Mouse (Mus musculus) adrenal gland, adult 8-10 months (tissue): ENCODE data around the gene Tbx3. TPM values are rescaled to one million over a fixed set of nuclear protein-coding genes. Genes with fewer than 3 reads are reported as not detected.

Experiments used
- DNase-seq: peaks from one replicate; pipeline ENCODE4 v3.0.0; 2022
- total RNA-seq, 4 experiments: library from RNA; stranded (reverse); gene quantifications; 2 replicates each; pipeline ENCODE4 v1.2.4; 2022

Tbx3 gene
- total RNA-seq, 4 experiments from 2014 or later: 299 to 549 (median 400) TPM

DNA sequence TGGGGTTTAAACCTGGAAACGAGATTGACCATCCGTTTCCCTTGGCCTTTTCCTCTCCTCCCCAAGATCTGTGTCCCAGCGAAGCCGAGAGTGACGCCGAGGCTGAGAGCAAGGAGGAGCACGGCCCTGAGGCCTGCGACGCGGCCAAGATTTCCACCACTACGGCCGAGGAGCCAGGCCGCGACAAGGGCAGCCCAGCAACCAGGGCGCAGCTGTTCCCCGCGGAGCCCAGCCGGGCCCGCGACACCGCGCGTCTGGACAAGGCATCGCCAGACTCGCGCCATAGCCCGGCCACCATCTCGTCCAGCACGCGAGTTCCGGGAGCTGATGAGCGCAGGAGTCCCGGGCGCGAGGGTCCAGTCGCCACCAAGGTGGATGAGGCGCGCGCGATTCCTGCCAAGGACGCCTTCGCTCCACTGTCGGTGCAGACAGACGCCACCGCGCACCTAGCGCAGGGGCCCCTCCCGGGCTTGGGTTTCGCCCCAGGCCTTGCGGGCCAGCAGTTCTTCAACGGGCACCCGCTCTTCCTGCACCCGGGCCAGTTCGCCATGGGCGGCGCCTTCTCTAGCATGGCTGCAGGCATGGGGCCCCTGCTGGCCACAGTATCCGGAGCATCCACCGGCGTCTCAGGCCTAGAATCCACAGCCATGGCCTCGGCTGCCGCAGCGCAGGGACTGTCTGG, 10.0 kb downstream of the Tbx3 start:
- DNase-seq: no peak

DNA sequence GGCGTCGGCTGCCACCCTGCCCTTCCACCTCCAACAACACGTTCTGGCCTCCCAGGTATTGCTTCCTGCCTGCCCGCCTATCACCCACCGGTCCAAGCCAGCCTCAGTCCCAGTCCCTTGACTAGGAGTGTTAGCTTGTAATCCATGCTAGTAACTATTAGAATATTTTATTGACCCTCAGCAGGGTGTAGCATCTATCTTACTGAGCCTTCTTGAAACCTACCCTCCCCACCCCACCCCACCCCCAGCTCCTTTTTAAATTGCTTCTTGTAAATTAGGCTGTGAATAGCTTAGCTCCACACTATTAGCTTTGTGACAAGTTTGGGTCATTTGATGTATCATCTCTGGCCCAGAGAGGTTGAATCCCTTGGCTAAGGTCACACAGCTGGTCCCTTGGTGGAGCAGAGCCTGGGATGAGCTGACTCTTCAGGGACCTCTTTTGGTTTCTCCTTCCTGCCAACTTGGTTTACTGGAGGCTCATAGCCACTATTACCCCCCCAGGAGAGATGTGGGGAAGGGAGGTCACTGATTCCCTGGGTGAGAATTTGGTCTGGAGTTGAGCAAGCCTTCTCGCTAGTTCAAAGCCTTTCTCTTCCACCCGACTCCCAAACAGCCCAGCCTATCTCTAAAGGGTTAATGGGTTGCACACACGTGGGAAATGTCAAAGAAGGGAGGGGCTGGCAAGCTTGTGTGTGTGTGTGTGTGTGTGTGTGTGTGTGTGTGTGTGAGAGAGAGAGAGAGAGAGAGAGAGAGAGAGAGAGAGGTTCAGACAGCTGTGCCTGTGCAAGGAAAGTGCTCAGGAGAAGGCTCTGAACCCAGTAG, 10.8 kb downstream of the Tbx3 start:
- no peak for DNase-seq

DNA sequence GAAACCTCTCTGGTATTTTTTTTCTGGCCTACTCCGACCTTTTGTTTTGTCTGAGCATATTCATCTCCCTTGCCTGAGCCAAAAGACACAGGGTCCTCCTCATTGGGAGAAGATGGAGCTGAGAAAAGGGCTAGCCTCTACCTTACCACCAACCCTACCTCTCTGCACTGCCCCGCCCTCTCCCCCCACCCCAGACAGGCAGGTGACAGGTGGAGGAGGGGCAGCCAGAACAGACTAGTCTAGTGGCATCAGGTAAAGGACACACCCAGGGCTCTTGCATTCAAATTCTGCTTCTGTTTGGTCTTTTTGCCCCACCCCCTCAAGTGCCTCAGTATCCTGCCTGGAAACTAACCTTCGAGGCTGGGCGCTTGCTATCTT, 11.4 kb downstream of the Tbx3 start:
- no peak for DNase-seq

DNA sequence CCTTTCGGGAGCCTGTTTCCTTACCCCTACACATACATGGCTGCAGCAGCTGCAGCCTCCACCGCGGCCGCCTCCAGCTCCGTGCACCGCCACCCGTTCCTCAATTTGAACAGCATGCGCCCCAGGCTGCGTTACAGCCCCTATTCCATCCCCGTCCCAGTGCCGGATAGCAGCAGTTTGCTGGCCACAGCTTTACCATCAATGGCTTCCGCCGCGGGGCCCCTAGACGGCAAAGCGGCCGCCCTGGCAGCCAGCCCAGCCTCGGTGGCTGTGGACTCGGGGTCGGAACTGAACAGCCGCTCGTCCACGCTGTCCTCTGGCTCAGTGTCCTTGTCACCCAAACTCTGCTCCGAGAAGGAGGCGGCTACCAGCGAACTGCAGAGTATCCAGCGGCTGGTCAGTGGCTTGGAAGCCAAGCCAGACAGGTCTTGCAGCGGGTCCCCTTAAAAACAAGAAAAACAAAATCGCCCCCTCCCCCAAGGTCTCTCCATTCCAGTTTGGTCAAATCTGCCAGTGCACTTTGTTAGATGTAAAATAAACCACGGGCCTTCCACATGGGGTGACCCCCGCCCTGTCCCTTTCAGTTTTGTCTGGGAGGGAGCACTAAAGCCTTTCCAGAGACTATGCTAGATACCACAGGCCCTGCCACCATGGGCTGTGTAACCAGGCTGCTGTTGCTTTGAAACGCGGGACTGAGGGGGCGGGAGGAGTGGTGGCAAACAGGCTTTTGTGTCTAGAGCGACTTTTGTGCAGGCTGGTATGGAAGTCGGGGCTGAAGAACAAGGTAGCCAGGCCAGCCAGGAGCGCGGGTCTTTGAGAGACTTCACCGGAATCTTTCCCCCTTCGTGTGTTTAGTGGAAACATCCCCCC, 12.4 kb downstream of the Tbx3 start:
- peak; percentile 61 for DNase-seq

DNA sequence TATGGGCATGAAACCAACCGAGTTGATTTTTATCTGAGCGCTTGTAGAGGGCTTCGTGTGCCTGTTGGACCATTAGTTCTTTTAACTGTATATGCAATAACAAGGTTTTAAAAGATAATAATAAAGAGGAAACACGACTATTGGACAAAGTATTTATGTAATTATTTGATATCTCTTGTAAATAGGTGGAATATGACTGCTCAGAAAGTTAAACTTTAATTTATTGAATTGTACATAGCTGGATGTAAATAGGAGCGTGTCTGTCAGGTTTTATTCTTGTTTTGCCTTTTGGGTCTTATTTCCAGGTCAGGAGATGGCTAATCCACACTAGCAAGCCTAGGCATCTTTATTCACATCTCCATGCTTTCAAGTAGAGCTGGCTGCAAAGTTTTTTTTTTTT, 13.4 kb downstream of the Tbx3 start:
- DNase-seq: no peak

DNA sequence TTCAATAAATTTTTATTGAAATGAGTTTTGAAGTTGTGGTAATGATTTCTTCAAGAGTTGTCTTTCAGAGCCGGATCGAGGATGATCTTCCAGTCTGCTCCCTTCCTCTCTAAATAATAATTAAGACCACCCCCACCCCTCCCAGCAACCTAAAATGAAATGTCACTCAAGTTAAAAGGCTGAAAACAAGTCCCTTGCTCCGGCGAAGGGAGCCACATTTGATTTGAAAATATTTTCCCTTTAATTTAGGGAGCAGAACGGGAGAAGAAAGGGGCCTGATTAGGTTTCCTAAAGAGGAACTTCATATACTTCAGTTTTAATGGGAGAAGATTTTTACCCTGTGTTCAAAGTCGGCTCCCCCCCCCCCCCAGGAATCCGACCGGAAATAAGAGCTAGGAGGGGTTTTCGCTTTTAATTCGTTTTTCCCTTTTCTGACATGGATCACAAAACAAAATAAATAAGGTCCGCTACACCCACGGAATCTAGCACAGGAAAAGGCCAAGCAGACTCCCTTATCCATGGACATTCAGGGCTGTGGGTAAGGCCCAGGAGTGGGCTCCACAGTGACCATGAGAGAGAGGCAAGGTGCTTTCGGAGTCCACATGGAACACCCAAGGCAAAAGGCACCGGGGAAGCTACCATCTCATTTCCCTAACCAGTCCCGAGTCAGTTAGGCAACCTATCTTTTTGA, 14.4 kb downstream of the Tbx3 start:
- DNase-seq: no peak

DNA sequence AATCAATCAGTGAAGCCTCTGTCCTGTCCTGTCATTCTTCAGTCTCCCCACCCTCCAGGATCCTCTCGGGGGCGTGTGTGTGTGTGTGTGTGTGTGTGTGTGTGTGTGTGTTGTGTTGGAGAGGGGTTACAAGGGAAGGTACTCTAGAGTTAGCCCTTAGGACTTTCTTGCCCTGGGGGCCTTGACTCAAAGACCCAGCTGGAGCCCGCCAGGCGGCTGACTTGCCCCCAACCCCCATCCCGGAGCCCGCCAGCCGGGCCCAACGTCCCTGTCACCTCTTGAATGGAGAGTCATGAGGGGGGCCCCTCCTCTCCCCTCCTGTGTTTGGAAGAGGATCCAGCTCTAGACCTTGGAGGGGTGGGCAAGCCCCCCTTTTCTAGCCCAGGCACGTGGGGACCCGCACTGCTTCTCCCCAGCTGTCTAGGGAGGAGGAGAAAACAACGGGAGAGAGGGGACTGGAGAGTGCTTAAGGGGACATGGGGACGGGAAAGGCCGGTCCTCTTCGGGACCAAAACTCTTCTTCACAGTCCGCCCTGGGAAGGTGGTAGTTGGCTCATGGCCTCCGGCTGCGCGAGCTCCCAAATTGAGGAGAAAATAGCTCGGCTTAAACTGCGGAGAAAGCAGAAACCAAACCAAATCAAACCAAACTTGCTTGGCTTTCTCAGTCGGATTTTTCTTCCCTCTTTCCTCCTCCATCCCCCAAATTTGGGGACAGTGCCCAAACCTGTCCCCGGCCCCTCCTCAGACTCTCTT, 15.2 kb downstream of the Tbx3 start:
- DNase-seq: peak; percentile 82

DNA sequence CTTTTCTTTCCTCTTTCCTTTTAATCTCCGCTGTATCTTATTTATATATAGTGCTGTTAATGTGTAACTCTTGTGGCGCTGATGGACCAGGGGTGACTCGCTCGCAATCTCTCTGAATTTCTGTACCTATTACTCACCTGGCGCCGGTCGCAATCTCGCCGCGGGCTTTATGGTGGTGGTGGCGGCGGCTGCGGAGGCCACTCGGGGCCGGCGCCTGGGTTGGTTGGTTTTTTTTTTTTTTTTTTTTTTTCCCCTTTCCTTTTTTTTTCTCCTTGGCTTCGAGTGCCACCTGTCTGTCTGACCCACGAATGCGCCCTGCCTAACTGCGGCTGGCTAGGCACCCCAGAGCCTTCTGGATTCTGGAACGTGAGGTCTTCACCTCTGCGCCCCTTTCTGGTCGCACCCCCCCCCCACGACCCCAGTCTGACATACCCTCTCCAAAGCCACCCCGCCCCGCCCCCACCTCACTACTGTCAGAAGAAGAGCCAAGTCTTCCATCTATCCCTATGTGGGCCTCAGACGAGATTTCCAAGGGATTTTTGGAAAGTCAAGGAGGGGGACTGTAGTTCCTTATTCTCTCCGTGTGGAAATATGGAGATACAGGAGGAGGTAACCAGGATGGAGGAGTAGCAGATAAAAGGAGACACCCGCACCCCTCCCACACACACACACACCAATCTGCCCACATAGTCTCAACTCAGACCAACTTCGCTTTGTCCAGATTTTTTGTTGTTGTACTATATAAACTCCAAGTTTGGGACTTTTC, 15.9 kb downstream of the Tbx3 start:
- DNase-seq: peak; percentile 48

DNA sequence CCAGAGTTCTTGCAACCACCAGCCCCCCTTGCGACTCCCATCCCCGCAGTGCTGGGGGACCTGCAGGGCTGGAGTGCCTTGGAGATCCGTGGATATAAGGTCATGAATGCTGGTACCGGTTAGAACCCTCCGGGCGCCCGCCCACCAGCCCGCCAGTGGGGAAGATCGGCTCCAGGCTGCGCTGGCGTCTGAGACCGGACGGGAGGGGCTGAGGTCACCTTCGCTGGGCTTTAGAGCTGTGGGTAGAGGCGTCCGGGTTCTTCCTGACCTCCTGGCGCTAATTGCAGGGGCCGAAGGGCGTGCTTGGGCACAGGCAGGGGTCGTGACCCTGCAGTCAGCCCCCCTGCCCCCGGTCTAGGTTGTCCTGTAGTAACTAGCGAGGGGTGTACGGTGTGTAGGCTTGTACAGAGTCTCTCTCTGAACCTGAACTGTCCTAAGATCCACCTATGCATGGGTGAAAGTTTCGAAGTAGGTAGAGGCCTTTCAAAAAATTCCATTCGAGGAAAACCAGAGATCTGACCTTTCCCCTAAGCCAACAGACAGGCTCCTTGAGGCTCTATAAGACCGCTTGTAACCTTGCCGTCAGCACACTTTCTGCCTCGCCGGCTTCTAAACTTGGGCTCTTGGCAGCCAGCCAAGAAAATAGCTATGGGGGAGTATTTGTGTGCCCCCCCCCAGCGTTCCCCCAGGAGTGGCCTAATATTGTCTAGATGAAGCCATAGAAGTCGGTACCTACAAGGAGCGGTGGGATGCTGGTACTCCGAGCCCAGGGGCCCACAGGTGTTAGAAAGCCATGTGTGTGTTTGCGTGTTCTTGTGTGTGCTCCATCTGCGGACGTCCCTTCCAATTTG, 16.8 kb downstream of the Tbx3 start:
- DNase-seq: no peak

DNA sequence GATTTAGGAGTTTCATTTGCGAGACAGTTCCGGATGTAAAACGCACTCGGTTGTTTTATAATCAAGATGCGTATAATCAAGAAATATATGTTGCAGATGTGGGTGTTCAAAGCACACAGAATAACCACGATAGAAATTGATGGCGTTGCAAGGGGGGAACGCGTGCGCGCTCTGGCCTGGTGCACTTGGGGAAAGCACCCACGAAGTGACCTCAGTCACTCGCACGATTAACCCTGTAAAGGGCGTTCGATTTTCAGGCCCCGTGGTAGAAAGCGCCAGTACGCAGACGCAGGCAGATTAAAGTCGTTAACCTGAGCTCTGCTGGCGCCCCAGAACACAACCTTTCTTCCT, 17.4 kb downstream of the Tbx3 start:
- no peak for DNase-seq

DNA sequence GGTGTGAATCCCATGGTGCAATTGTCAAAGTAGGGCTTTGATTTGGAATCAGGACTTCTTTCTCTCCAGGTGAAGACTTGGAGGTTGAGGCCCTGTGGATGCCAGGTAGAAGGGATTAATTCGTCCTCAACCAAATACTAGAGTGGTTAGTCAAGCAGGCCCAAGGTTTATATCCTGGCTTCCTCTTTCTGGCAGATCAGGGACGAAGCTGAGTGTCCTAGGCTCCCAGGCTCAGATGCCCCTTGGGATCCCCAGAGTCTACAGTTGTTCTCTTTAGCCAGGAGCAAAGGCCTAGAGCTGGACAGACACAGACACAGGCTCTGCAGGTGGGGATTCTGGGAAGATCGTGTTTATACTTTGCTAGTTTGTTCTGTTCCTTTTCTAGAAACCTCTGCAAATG, 17.8 kb downstream of the Tbx3 start:
- no peak for DNase-seq

DNA sequence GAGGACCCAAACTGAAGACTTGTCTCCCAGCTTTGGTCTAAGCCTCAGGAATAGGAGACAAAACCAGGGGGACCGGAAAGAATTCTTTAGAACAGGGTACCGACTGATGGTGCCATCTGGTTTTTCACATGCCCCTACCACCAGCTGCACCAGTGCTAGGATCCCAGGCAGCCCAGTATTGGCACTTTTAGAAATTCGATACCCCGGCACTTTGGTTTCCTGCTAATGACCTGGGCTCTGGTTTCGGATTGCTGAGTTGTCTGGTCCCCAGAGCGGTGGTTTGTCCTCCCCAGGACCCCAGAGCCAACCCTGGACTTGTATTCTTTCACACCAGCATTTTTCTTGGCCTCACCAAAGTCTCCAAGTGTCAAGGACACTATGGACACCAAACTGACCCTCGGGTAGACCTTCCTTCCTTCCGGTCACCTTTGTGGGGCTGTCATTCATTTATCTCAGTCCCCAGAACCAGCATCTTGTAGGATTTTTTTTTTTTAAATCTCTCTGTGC, 18.5 kb downstream of the Tbx3 start:
- DNase-seq: no peak

DNA sequence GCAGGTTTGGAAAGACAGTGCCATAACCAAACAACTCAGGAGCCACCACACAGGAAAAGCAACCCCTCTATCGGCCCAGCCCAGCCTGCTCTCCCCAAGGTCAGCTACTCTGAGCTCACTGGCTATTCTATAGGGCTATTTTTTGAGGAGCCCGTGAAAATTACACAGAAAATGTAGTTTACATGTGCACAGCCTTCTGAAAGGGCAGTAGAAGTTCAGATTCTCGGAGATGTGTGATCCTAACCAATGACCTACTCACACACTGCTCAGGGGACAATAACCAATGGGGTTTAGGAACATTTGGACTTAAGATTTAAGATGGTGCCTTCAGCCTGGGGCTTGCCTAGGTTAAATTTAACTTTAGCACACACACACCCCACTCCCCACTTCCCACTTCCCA, 19.0 kb downstream of the Tbx3 start:
- no peak for DNase-seq

DNA sequence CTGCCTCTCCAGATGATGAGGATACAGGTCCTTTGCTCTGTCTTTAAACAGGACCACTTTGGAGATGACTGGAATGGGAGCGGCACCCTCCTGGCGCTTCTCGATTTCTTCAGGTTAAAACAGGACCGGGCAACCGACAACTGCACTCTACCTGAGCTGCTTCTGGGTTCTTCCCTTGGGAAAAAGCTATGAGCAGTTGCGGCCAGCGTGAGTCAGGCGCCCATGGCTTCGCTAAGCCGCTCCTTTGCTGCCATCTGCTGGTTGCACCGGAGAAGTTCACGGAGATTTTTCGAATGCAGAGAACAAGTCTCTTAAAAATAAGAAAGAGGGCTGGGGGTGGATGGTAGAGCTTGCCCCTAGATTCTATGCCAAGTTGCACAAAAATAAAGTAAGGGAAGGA, 20.6 kb downstream of the Tbx3 start:
- peak; percentile 68 for DNase-seq

DNA sequence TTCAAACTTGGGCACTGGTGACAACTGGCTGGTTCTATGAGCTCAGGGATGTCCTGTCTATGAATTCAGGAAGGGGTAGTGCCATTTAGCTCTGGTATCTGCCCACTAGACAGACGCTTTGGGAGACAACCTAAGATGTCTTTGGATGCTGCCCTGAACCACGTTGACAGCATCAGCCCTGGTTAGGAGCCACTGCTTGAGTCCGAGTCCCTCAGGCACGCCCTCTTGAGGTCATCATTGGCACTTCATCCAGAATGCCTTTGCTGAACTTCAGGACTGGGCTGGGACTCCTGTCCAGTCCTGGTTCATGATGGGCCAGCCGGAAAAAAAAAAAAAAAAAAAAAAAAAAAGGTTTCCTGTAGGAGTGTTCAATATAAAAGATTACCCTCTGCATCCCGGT, 22.0 kb downstream of the Tbx3 start:
- DNase-seq: no peak

DNA sequence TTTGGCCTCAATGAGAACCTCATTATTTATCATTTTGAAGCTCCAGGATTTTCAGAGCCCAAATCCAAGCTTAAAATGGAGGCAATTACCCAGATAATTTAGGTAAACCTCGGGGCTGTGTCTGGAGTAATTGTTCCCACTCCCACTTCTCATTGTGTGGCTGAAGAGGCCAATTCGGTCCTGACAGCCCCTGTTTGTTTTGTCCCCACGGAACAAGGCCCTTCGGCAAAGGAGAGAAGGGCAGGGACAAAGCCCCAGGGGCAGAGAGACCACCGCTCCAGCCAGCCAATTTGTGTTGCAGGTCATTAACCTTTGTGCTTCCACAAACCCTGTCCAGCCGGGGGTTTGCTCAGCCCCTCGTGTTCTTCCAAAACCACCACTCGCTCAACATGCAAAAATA, 24.4 kb downstream of the Tbx3 start:
- no peak for DNase-seq

DNA sequence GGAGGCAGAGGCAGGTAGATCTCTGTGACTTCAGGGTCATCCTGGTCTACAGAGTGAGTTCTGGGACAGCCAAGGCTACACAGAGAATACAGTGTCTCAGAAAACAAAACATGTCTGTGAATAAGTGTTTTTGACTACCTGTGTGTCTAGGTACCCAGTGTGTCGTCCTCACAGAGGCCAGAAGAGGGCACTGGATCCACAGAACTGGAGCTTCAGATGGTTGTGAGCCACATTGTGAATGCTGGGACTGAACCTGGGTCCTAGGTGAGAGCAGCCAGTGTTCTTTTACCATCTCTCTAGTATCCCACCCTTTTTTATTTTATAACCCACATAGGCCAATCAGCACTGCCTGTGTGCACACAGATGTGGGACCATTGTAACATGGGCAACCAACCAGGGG, 32.6 kb downstream of the Tbx3 start:
- DNase-seq: no peak

DNA sequence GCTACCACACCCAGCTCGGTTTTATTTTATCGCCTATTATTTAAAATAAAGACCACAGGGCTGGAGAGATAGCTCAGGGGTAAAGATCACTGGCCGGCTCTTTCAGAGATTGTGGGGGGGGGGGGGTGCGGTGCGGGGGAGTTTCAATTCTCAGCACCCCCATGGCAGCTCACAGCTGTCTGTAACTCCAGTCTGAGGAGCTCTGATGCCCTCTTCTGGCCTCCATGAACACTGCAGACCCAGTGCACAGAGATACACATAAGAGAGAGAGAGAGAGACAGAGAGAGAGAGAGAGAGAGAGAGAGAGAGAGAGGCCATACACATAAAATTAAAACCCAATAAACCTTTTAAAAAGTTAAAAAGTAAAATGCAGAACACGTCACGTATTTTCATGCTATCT, 34.4 kb downstream of the Tbx3 start:
- DNase-seq: no peak

DNA sequence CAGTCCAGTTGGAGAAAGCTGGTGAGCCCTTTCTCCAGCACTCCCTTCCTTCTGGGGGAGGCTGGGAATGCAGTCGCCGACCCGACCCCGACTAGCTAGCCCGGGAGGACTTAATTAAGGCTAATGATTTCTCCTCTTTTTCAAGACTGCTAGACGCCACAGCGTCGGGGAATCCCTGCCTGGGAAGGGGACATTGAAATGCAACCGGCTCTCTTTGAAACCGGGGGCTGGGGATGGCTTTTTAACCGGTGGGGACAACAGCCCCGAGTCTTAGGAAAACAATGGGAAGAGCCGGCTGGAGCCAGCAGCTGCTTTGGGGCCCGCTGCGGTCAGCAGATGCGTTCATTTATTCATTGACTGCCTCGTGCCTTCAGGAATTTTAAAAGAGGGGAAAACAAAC, 36.0 kb downstream of the Tbx3 start:
- DNase-seq: no peak
